Mouse (Mus musculus) v-Abl transformed pro-B cells (cell line): ENCODE measurements around the gene Zscan4-ps3.

Experiments used
- in situ Hi-C, 2 experiments: fragments of 400-800 bp; cut with MboI; formaldehyde crosslinking; loops; one replicate each; pipeline ENCODE4 v1.15.1; 2025; ENCODE audit not compliant: unreplicated experiment in 2 of 2

Gene Zscan4-ps3

GRCm38 (mm10) chr7:11609008-11609407, at the start of gene Zscan4-ps3:
Zscan4-ps3 (plus strand) TSS chr7:11609308.
- in situ Hi-C loops = loop anchor here in 1 of 2 experiments (25.0 kb wide), 1 partner anchor 1403 kb away; the partner anchor contains the start of gene Zbtb45

GRCm38 (mm10) chr7:11617082-11617481, 8.0 kb downstream of the Zscan4-ps3 start:
- in situ Hi-C loops = loop anchor here in 1 of 2 experiments (25.0 kb wide), 1 partner anchor 1395 kb away; the partner anchor contains the start of gene Zbtb45
